Mouse (Mus musculus) G1E (cell line): ENCODE measurements around the gene Tlk1.

ENCODE experiments used
- CTCF ChIP-seq: IDR thresholded peaks from 2 replicates; pipeline ENCODE4 v1.5.1; 2012; ENCODE audit warnings: low read depth, low read length, inconsistent platforms, mixed read lengths
- GATA1 ChIP-seq: IDR thresholded peaks from 2 replicates; pipeline ENCODE4 v1.6.1; 2012; ENCODE audit warnings: borderline replicate concordance, low read length, inconsistent platforms, mixed read lengths
- TAL1 ChIP-seq: conservative IDR thresholded peaks from 2 replicates; pipeline ENCODE4 v1.6.1; 2012; ENCODE audit warnings: low read depth, low read length, inconsistent platforms, mixed read lengths

DNA sequence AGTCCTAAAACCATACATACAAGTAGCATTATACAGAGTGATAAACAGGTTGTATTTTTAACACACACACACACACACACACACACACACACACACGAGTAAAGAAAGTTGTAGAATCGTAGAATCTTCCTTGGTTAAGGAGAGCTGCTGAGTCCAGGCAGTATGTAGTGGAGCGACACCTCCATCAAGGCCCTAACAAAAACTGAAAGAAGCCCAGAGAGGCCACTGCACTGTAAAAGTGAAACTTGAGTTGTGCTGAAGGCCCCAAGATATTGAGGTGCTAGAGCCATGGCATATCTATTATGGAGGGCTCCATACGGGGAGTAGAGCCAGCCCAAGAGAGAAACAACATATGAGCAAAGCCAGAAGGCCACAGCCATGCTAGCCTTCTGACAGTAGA, 32.3 kb downstream of the Tlk1 start:
- TF ChIP-seq CTCF = no peak
- no peak for TF ChIP-seq GATA1
- TF ChIP-seq TAL1 = no peak
